Mouse (Mus musculus) hindbrain, embryonic 13.5 days (tissue): Measurements from ENCODE around the gene Rasgef1b. TPM values are rescaled to one million over a fixed set of nuclear protein-coding genes. Genes with fewer than 3 reads are reported as not detected.
"Not testable (repeated sequence)": the region's sequence is repeated elsewhere in the genome, so short reads cannot be mapped to it uniquely, and the experiment has no call there.

Source experiments
- ATAC-seq: fragments of 200-750 bp; cut with Nextera tagmentation; 2 replicates; pipeline ENCODE4 v1.8.0; 2017; ENCODE audit warnings: moderate TSS enrichment; ENCODE audit not compliant: low FRiP score
- H3K27ac ChIP-seq: fragments of 300-500 bp; sonication (generic); 2 replicates; pipeline ENCODE4 v1.5.1; 2015; ENCODE audit warnings: inconsistent platforms, mild to moderate bottlenecking, moderate library complexity
- H3K27me3 ChIP-seq: fragments of 300-500 bp; sonication (generic); 2 replicates; pipeline ENCODE4 v1.6.1; 2015; ENCODE audit warnings: mild to moderate bottlenecking, inconsistent platforms
- H3K36me3 ChIP-seq: fragments of 300-500 bp; sonication (generic); 2 replicates; pipeline ENCODE4 v1.6.1; 2015; ENCODE audit warnings: mild to moderate bottlenecking, inconsistent platforms
- H3K4me1 ChIP-seq: fragments of 300-500 bp; sonication (generic); replicated peaks from 2 replicates; pipeline ENCODE4 v1.6.1; 2015; ENCODE audit warnings: inconsistent platforms
- H3K4me2 ChIP-seq: fragments of 300-500 bp; sonication (generic); 2 replicates; pipeline ENCODE4 v1.6.1; 2015; ENCODE audit warnings: inconsistent platforms, mild to moderate bottlenecking, moderate library complexity
- H3K4me3 ChIP-seq: fragments of 300-500 bp; sonication (generic); 2 replicates; pipeline ENCODE4 v1.5.1; 2015; ENCODE audit warnings: mild to moderate bottlenecking, inconsistent platforms
- H3K9ac ChIP-seq: fragments of 300-500 bp; sonication (generic); 2 replicates; pipeline ENCODE4 v1.6.1; 2015; ENCODE audit warnings: mild to moderate bottlenecking, inconsistent platforms
- H3K9me3 ChIP-seq: fragments of 300-500 bp; sonication (generic); 2 replicates; pipeline ENCODE4 v1.6.1; 2016; ENCODE audit warnings: inconsistent platforms
- WGBS: fragments of 180-500 bp; shearing (Covaris S2); methylation state at CpG from one replicate; pipeline ENCODE4 v1.1.7; 2015; 5-methylcytosine and 5-hydroxymethylcytosine counted together
- polyA plus RNA-seq: library from polyadenylated mRNA; unstranded; fragments of >200 nt; fragmentation: Nextera tagmentation; extraction: Ambion mirVana; gene quantifications from 2 replicates; pipeline ENCODE4 v1.2.1, GENCODE M21; 2015

Gene Rasgef1b
- polyA plus RNA-seq, 1 experiment from 2014 or later = 61.1 TPM

GRCm38 (mm10) chr5:99236888-99237752 is 491.7 kb downstream of the Rasgef1b start:
- Histone ChIP-seq H3K27ac (no peak overlapping the region), H3K36me3 (peaks cover 68% of the 10 kb centered on the region), H3K27me3 (no peaks in the 10 kb centered on the region), H3K9me3 (no peaks in the 10 kb centered on the region), H3K9ac (no peak overlapping the region), H3K4me3 (no peak overlapping the region), H3K4me2 (no peak overlapping the region), H3K4me1 (no peaks in the 10 kb centered on the region)
- no peak for ATAC-seq
- 62% methylated on average over 11 of the region's 11 CpGs for WGBS

DNA sequence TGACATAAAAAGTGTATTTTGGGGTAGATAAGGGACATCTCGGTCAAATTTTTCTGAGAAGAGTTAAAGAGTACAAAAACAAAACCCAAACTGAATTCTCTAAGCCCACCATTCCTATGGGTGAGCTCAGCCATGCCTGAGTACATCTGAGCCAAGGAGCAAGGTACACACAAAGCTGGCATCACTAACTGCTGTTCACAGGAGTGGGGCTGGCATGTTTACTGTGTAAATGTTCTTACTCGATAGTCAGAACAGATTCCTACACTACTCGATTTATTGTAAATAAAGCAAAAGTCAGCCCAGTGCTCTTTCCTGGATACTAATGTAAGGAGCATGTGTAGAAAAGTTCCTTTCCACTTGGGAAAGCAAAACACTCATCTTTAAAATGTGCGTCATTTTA is 492.4 kb downstream of the Rasgef1b start:
- H3K9me3 ChIP-seq = no peaks in the 10 kb centered on the region
- H3K4me2 ChIP-seq = no peak overlapping the region
- no peaks in the 10 kb centered on the region for H3K4me1 ChIP-seq
- H3K4me3 ChIP-seq = no peak overlapping the region
- H3K36me3 ChIP-seq = peaks cover 75% of the 10 kb centered on the region
- no peak overlapping the region for H3K27ac ChIP-seq
- no peak for ATAC-seq
- no peaks in the 10 kb centered on the region for H3K27me3 ChIP-seq
- 94% methylated on average over 4 of the region's 4 CpGs for WGBS
- H3K9ac ChIP-seq = no peak overlapping the region

- Histone ChIP-seq H3K27me3 (no peaks in the 10 kb centered on the region), H3K4me3 (no peak overlapping the region), H3K27ac (no peak overlapping the region), H3K4me2 (no peak overlapping the region), H3K9me3 (no peaks in the 10 kb centered on the region), H3K9ac (no peak overlapping the region), H3K4me1 (no peaks in the 10 kb centered on the region), H3K36me3 (peaks cover 76% of the 10 kb centered on the region)
- ATAC-seq = no peak
- WGBS = 96% methylated on average over 17 of the region's 17 CpGs
Measured at GRCm38 (mm10) chr5:99234275-99234674, 494.6 kb downstream of the Rasgef1b start.

DNA sequence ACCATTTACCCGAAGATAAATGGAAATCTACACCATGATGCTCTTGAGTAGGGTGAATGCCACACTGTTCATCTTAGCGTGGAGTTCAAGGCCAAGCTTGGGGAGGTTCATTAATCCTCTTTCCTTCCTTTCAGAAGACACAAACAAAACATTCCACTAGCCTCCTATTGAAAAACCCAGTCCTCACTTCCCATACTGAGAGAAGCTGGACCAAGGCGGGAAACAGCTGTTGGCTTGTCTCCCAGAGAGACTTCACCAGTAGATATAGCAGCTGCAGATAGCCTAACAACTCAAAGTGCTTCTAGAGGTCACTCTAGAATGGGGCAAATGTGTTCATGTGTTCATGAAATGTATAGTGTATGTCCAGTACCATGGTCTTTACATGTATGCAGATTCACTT is 495.7 kb downstream of the Rasgef1b start:
- Histone ChIP-seq H3K9ac (no peak overlapping the region), H3K9me3 (no peaks in the 10 kb centered on the region), H3K36me3 (peaks cover 75% of the 10 kb centered on the region), H3K27ac (no peak overlapping the region), H3K4me1 (no peaks in the 10 kb centered on the region), H3K4me2 (no peak overlapping the region), H3K27me3 (no peaks in the 10 kb centered on the region), H3K4me3 (no peak overlapping the region)
- 78% methylated on average over 3 of the region's 3 CpGs for WGBS
- no peak for ATAC-seq

DNA sequence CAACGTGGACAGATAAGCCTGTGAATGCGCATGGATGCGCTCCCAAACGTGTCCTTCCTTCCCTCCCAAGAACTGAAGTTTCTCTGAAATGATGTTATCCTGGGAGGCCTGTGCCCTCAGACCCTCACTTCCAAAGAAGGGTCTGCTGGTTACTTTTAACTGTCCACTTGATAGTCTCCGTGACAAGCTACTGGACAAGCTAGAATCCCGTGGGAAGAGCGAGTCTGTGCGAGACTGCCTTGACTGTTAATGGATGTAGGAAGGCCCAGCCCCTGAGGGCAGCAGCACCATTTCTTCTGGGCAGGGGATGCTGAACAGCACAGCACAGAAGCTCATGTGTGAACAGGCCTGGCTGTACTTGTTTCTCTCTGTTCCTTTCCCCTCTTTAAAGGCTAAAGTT is 496.5 kb downstream of the Rasgef1b start:
- Histone ChIP-seq H3K4me1 (no peaks in the 10 kb centered on the region), H3K27ac (no peak overlapping the region), H3K9me3 (no peaks in the 10 kb centered on the region), H3K9ac (no peak overlapping the region), H3K36me3 (peaks cover 81% of the 10 kb centered on the region), H3K4me2 (no peak overlapping the region), H3K27me3 (no peaks in the 10 kb centered on the region), H3K4me3 (no peak overlapping the region)
- no peak for ATAC-seq
- WGBS = 84% methylated on average over 8 of the region's 8 CpGs

DNA sequence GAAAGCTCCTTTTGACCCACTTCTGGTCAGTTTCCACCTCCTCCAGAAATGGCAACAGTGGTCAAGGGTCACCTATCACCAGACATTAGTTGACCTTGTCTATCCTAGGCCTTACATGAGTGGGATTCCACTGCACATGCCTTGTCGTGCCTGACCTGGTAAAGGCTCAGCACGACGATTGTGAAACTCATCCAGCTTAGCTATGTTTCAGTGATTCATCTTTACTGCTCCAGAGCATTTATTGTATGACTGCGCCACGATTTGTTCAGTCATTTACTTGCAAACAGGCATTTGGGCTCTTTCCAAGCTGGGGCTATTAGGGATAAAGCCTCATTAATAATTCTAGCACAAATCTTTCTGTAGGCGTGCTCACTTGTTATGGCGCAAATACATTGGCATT is 498.4 kb downstream of the Rasgef1b start:
- H3K9ac ChIP-seq = no peak overlapping the region
- H3K9me3 ChIP-seq = no peaks in the 10 kb centered on the region
- no peak overlapping the region for H3K4me3 ChIP-seq
- H3K4me2 ChIP-seq = no peak overlapping the region
- no peak for ATAC-seq
- H3K4me1 ChIP-seq = no peaks in the 10 kb centered on the region
- H3K36me3 ChIP-seq = peaks cover 85% of the 10 kb centered on the region
- no peaks in the 10 kb centered on the region for H3K27me3 ChIP-seq
- no peak overlapping the region for H3K27ac ChIP-seq
- WGBS = 82% methylated on average over 7 of the region's 7 CpGs

GRCm38 (mm10) chr5:99227361-99227760 is 501.5 kb downstream of the Rasgef1b start:
- no peak for ATAC-seq
- Histone ChIP-seq H3K27ac (no peak overlapping the region), H3K4me1 (peaks cover 9% of the 10 kb centered on the region; the same call in 1 of the 2 replicates), H3K9me3 (no peaks in the 10 kb centered on the region), H3K36me3 (peaks cover 75% of the 10 kb centered on the region), H3K4me3 (no peak overlapping the region), H3K4me2 (no peak overlapping the region), H3K9ac (no peak overlapping the region), H3K27me3 (no peaks in the 10 kb centered on the region)
- WGBS = 69% methylated on average over 4 of the region's 4 CpGs

DNA sequence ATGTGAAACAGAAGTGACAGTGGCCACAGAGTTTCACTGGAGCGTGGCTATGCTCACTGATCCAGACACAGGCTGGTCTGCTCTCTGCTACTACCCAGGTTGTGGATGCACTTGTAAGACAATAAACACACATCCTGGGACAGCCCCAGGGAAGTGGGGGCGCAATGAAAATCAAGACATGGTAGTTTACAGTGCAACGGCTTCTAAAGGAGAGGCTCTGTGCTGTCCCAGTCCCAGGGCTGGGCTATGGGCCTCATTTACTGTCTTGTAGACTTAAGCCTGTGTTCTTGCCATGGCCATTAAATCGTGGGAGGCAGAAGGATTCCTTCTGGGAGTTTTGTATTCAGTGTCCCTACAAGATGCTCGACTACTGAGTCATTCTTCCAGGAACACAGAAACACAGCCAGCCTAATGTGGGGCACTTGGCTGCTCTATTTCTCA is 504.3 kb downstream of the Rasgef1b start:
- 35% methylated on average over 5 of the region's 5 CpGs for WGBS
- ATAC-seq = no peak

GRCm38 (mm10) chr5:99223869-99224498 is 504.9 kb downstream of the Rasgef1b start:
- no peaks in the 10 kb centered on the region for H3K27me3 ChIP-seq
- peaks cover 75% of the 10 kb centered on the region for H3K36me3 ChIP-seq
- H3K27ac ChIP-seq = no peak overlapping the region
- no peak overlapping the region for H3K9ac ChIP-seq
- H3K9me3 ChIP-seq = no peaks in the 10 kb centered on the region
- peaks cover 9% of the 10 kb centered on the region; the same call in 1 of the 2 replicates for H3K4me1 ChIP-seq
- H3K4me2 ChIP-seq = no peak overlapping the region
- WGBS = 50% methylated on average over 15 of the region's 15 CpGs
- ATAC-seq = no peak
- no peak overlapping the region for H3K4me3 ChIP-seq

More for the DNA sequence above, 504.3 kb downstream of the Rasgef1b start:
- peaks cover 9% of the 10 kb centered on the region; the same call in 1 of the 2 replicates for H3K4me1 ChIP-seq
- no peak overlapping the region for H3K4me2 ChIP-seq
- no peak overlapping the region for H3K4me3 ChIP-seq
- H3K27ac ChIP-seq = no peak overlapping the region; the same call in 1 of the 2 replicates
- H3K27me3 ChIP-seq = no peaks in the 10 kb centered on the region
- H3K9me3 ChIP-seq = no peaks in the 10 kb centered on the region
- H3K9ac ChIP-seq = no peak overlapping the region
- peaks cover 75% of the 10 kb centered on the region for H3K36me3 ChIP-seq

- WGBS = 46% methylated on average over 5 of the region's 5 CpGs
- Histone ChIP-seq H3K4me1 (peaks cover 2% of the 10 kb centered on the region; the same call in 1 of the 2 replicates), H3K4me2 (no peak overlapping the region), H3K9me3 (no peaks in the 10 kb centered on the region), H3K27ac (no peak overlapping the region), H3K9ac (no peak overlapping the region), H3K36me3 (peaks cover 65% of the 10 kb centered on the region), H3K27me3 (no peaks in the 10 kb centered on the region), H3K4me3 (no peak overlapping the region)
- no peak for ATAC-seq
Measured at GRCm38 (mm10) chr5:99218385-99218784, 510.5 kb downstream of the Rasgef1b start.

DNA sequence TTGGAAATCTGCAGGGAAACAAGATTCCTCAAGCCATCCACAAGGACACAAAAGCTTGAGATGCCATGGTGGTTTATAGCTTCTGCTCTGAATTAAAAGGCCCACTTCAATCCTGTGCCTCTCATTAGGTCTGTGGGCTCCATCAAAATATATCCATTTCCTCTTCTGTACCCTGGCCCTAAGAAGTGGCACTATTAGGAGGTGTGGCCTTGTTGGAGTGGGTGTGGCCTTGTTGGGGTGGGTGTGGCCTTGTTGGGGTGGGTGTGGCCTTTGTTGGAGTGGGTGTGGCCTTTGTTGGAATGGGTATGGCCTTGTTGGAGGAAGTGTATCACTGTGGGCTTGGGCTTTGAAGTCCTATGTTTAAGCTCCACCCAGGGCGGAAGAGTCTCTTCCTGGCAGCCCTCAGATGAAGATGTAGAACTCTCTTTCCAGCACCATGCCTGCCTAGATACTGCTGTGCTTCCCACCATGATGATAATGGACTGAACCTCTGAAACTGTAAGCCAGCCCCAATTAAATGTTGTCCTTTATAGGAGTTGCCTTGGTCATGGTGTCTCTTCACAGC is 512.2 kb downstream of the Rasgef1b start:
- not testable (repeated sequence) for ATAC-seq, H3K9me3 ChIP-seq
- peaks cover 48% of the 10 kb centered on the region for H3K36me3 ChIP-seq

More for the DNA sequence above, 512.2 kb downstream of the Rasgef1b start:
- H3K9ac ChIP-seq, H3K27ac ChIP-seq, H3K4me3 ChIP-seq, H3K27me3 ChIP-seq, H3K4me1 ChIP-seq, H3K4me2 ChIP-seq: not testable (repeated sequence)
- 100% methylated on average over 1 of the region's 1 CpGs for WGBS
